Mouse (Mus musculus) cerebellum, adult 8-10 months (tissue): Measurements from ENCODE around the gene Naga.

Experiments used
- DNase-seq: peaks from one replicate; pipeline ENCODE4 v3.0.0; 2022

Naga gene

GRCm38 (mm10) chr15:82337875-82338274, 850 bp downstream of the Naga start:
- DNase-seq, result no peak

GRCm38 (mm10) chr15:82336629-82337028, 2.1 kb downstream of the Naga start:
- DNase-seq, result no peak

GRCm38 (mm10) chr15:82335194-82335593, 3.5 kb downstream of the Naga start:
- DNase-seq, result peak; percentile 47

- DNase-seq, result no peak
Measured at GRCm38 (mm10) chr15:82325382-82325781, 13.3 kb downstream of the Naga start.

GRCm38 (mm10) chr15:82322195-82322594, 16.5 kb downstream of the Naga start:
- DNase-seq, result no peak

- DNase-seq, result no peak
Measured at GRCm38 (mm10) chr15:82319613-82320012, 19.1 kb downstream of the Naga start.

GRCm38 (mm10) chr15:82317839-82318238, 20.9 kb downstream of the Naga start:
- no peak for DNase-seq

- no peak for DNase-seq
Measured at GRCm38 (mm10) chr15:82308416-82308815, 30.3 kb downstream of the Naga start.

GRCm38 (mm10) chr15:82307107-82307506, 31.6 kb downstream of the Naga start:
- no peak for DNase-seq

- no peak for DNase-seq
Measured at GRCm38 (mm10) chr15:82298764-82299561, 39.8 kb downstream of the Naga start, which contains the start of gene Wbp2nl. Gene Wbp2nl, plus strand, starts transcription at chr15:82298954.

GRCm38 (mm10) chr15:82294059-82294458, 44.7 kb downstream of the Naga start:
- no peak for DNase-seq

- DNase-seq, result no peak
Measured at GRCm38 (mm10) chr15:82293271-82293711, 45.4 kb downstream of the Naga start.

GRCm38 (mm10) chr15:82292851-82293250, 45.9 kb downstream of the Naga start:
- DNase-seq, result no peak

GRCm38 (mm10) chr15:82290252-82290651, 48.5 kb downstream of the Naga start:
- DNase-seq, result no peak

- no peak for DNase-seq
Measured at GRCm38 (mm10) chr15:82286157-82286556, 52.6 kb downstream of the Naga start.

- DNase-seq, result no peak
Measured at GRCm38 (mm10) chr15:82280638-82281037, 58.1 kb downstream of the Naga start.
